Mouse (Mus musculus): ENCODE results near the gene Rec114. TPM values are rescaled to one million over a fixed set of nuclear protein-coding genes. Genes with fewer than 3 reads are reported as not detected.

The Rec114 gene
- total and polyA plus RNA-seq, 2 experiments = 1.7 TPM

DNA sequence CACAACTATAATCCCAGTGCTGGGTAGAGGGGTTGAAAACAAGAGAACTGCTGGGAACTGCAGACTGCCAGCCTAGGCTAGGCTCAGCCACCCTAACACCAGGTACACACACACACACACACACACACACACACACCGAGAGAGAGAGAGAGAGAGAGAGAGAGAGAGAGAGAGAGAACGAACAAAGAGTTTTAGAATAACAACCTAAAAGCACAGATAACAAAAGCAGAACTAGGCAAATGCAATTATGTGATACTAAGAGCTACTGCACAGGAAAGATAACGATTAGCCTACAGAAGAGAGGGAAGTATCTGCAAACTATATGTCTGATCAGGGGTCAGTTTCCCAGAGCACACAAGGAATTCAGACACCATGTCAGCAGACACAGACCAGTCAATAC, 24.8 kb downstream of the Rec114 start:
- Histone ChIP-seq H3K79me2 (ENCODE audit: control insufficient read depth, insufficient read depth, low read length) (no peaks in the 10 kb centered on the region), H3K4me3 (ENCODE audit: insufficient read depth, low read depth, low read length) (no peak overlapping the region), H3K4me1 (ENCODE audit: control insufficient read depth, insufficient read depth, low read length) (peaks cover 13% of the 10 kb centered on the region), H3K27ac (replicated peaks; ENCODE audit: insufficient read depth, low read depth, low read length) (no peak overlapping the region), H3K36me3 (ENCODE audit: control insufficient read depth, insufficient read depth, low read length) (no peaks in the 10 kb centered on the region), H3K9ac (ENCODE audit: low read depth, low read length) (no peak overlapping the region), H3K27me3 (ENCODE audit: control insufficient read depth, insufficient read depth, low read length) (no peaks in the 10 kb centered on the region)
- no peak for DNase-seq (ENCODE audit: extremely low read depth, low read depth, low spot score)
- no peak for TF ChIP-seq POLR2A (IDR thresholded peaks at IDR 0.05; ENCODE audit: extremely low read depth, insufficient read depth, low read length)
- no peak for TF ChIP-seq CTCF (IDR thresholded peaks at IDR 0.05; ENCODE audit: low read depth, low read length)
- WGBS = 64% methylated on average over 3 of the region's 3 CpGs

DNA sequence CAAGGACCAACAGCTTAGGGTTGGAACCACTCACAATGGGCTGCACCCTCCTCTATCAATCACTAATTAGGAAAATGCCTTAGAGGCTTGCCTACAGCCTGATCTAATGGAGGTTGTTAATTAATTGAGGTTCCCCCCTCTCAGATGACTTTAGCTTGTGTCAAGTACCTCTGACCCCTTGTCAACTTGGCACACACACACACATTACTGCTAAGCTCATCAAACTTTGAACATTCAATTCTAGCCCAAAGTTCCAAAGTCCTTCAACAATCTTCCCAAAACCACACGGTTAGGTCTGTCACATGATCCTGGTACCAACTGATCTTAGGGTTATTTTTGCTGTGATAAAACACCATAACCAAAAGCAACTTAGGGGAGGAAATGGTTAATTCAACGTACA, 26.9 kb downstream of the Rec114 start:
- 5% methylated on average over 2 of the region's 2 CpGs for WGBS
- peak; percentile 98 for DNase-seq (ENCODE audit: extremely low read depth, low read depth, low spot score)
- H3K36me3 ChIP-seq (ENCODE audit: control insufficient read depth, insufficient read depth, low read length) = no peaks in the 10 kb centered on the region
- H3K9ac ChIP-seq (ENCODE audit: low read depth, low read length) = no peak overlapping the region
- H3K27me3 ChIP-seq (ENCODE audit: control insufficient read depth, insufficient read depth, low read length) = no peaks in the 10 kb centered on the region
- H3K4me1 ChIP-seq (ENCODE audit: control insufficient read depth, insufficient read depth, low read length) = peaks cover 13% of the 10 kb centered on the region
- no peaks in the 10 kb centered on the region for H3K79me2 ChIP-seq (ENCODE audit: control insufficient read depth, insufficient read depth, low read length)
- TF ChIP-seq CTCF (IDR thresholded peaks at IDR 0.05; ENCODE audit: low read depth, low read length) (no peak), POLR2A (IDR thresholded peaks at IDR 0.05; ENCODE audit: extremely low read depth, insufficient read depth, low read length) (no peak)
- peak overlapping the region; percentile 24 for H3K27ac ChIP-seq (replicated peaks; ENCODE audit: insufficient read depth, low read depth, low read length)
- no peak overlapping the region for H3K4me3 ChIP-seq (ENCODE audit: insufficient read depth, low read depth, low read length)

DNA sequence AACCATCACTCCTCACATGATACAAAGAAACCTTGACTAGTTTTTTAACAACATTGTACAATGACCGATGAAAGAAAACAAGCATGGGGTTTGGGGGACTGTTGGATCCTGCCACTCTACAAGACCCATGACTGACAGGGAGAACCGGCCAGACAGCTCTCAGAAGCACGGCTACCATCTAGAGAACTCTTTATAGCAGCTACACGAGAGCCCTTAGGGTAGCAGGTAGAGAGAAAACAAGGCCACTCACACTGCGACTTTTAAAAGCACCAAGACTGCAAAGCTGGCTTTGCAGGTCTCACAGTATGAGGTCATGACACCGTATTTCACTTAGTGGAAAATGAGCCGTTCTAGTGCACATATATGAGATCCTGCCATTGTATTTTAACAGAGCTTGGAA, 33.1 kb downstream of the Rec114 start:
- no peak overlapping the region for H3K4me3 ChIP-seq (ENCODE audit: insufficient read depth, low read depth, low read length)
- H3K79me2 ChIP-seq (ENCODE audit: control insufficient read depth, insufficient read depth, low read length) = no peaks in the 10 kb centered on the region
- no peak for DNase-seq (ENCODE audit: extremely low read depth, low read depth, low spot score)
- TF ChIP-seq CTCF (IDR thresholded peaks at IDR 0.05; ENCODE audit: low read depth, low read length) = no peak
- no peak for TF ChIP-seq POLR2A (IDR thresholded peaks at IDR 0.05; ENCODE audit: extremely low read depth, insufficient read depth, low read length)
- WGBS = 81% methylated on average over 7 of the region's 7 CpGs
- no peak overlapping the region for H3K27ac ChIP-seq (replicated peaks; ENCODE audit: insufficient read depth, low read depth, low read length)
- no peak overlapping the region for H3K9ac ChIP-seq (ENCODE audit: low read depth, low read length)
- no peaks in the 10 kb centered on the region for H3K27me3 ChIP-seq (ENCODE audit: control insufficient read depth, insufficient read depth, low read length)
- H3K4me1 ChIP-seq (ENCODE audit: control insufficient read depth, insufficient read depth, low read length) = no peaks in the 10 kb centered on the region
- H3K36me3 ChIP-seq (ENCODE audit: control insufficient read depth, insufficient read depth, low read length) = no peaks in the 10 kb centered on the region

- H3K4me1 ChIP-seq (ENCODE audit: control insufficient read depth, insufficient read depth, low read length) = no peaks in the 10 kb centered on the region
- peak; percentile 87 for TF ChIP-seq CTCF (IDR thresholded peaks at IDR 0.05; ENCODE audit: low read depth, low read length)
- no peak for TF ChIP-seq POLR2A (IDR thresholded peaks at IDR 0.05; ENCODE audit: extremely low read depth, insufficient read depth, low read length)
- H3K4me3 ChIP-seq (ENCODE audit: insufficient read depth, low read depth, low read length) = no peak overlapping the region
- no peaks in the 10 kb centered on the region for H3K36me3 ChIP-seq (ENCODE audit: control insufficient read depth, insufficient read depth, low read length)
- peak; percentile 59 for DNase-seq (ENCODE audit: extremely low read depth, low read depth, low spot score)
- H3K79me2 ChIP-seq (ENCODE audit: control insufficient read depth, insufficient read depth, low read length) = no peaks in the 10 kb centered on the region
- no peaks in the 10 kb centered on the region for H3K27me3 ChIP-seq (ENCODE audit: control insufficient read depth, insufficient read depth, low read length)
- no peak overlapping the region for H3K27ac ChIP-seq (replicated peaks; ENCODE audit: insufficient read depth, low read depth, low read length)
- 6% methylated on average over 2 of the region's 2 CpGs for WGBS
- no peak overlapping the region for H3K9ac ChIP-seq (ENCODE audit: low read depth, low read length)
These were observed 33.8 kb downstream of the Rec114 start for GRCm38 (mm10) chr9:58709939-58710338.

DNA sequence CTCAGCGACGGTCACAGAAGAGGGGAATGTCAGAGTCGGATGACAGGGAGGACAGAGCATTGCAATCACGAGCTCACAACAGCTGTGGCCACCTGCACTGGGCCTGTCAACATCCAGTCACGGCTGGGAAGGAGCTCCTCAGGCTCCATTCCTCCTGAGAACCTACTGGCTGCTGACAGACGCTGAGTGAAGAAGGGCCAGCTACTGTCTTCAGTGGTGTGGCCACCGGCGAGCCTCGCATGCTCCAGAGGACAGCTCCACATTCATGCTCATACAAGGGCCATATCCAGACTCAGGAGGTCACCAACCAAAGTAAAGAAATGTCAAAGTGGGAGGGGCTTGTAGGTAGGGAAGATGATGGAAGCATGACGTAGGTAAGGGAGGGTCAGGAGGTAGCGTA, 36.0 kb downstream of the Rec114 start:
- DNase-seq (ENCODE audit: extremely low read depth, low read depth, low spot score) = no peak
- Histone ChIP-seq H3K36me3 (ENCODE audit: control insufficient read depth, insufficient read depth, low read length) (no peaks in the 10 kb centered on the region), H3K9ac (ENCODE audit: low read depth, low read length) (no peak overlapping the region), H3K79me2 (ENCODE audit: control insufficient read depth, insufficient read depth, low read length) (no peaks in the 10 kb centered on the region), H3K4me3 (ENCODE audit: insufficient read depth, low read depth, low read length) (no peak overlapping the region), H3K27me3 (ENCODE audit: control insufficient read depth, insufficient read depth, low read length) (no peaks in the 10 kb centered on the region), H3K4me1 (ENCODE audit: control insufficient read depth, insufficient read depth, low read length) (no peaks in the 10 kb centered on the region), H3K27ac (replicated peaks; ENCODE audit: insufficient read depth, low read depth, low read length) (no peak overlapping the region)
- TF ChIP-seq CTCF (IDR thresholded peaks at IDR 0.05; ENCODE audit: low read depth, low read length) = no peak
- TF ChIP-seq POLR2A (IDR thresholded peaks at IDR 0.05; ENCODE audit: extremely low read depth, insufficient read depth, low read length) = no peak
- 91% methylated on average over 11 of the region's 11 CpGs for WGBS

- no peaks in the 10 kb centered on the region for H3K36me3 ChIP-seq (ENCODE audit: control insufficient read depth, insufficient read depth, low read length)
- no peak overlapping the region for H3K27ac ChIP-seq (replicated peaks; ENCODE audit: insufficient read depth, low read depth, low read length)
- WGBS = 82% methylated on average over 7 of the region's 7 CpGs
- no peaks in the 10 kb centered on the region for H3K27me3 ChIP-seq (ENCODE audit: control insufficient read depth, insufficient read depth, low read length)
- no peak overlapping the region for H3K4me3 ChIP-seq (ENCODE audit: insufficient read depth, low read depth, low read length)
- no peaks in the 10 kb centered on the region for H3K4me1 ChIP-seq (ENCODE audit: control insufficient read depth, insufficient read depth, low read length)
- TF ChIP-seq CTCF (IDR thresholded peaks at IDR 0.05; ENCODE audit: low read depth, low read length) = no peak
- no peak for TF ChIP-seq POLR2A (IDR thresholded peaks at IDR 0.05; ENCODE audit: extremely low read depth, insufficient read depth, low read length)
- DNase-seq (ENCODE audit: extremely low read depth, low read depth, low spot score) = no peak
- no peaks in the 10 kb centered on the region for H3K79me2 ChIP-seq (ENCODE audit: control insufficient read depth, insufficient read depth, low read length)
- no peak overlapping the region for H3K9ac ChIP-seq (ENCODE audit: low read depth, low read length)
These were observed 37.7 kb downstream of the Rec114 start for GRCm38 (mm10) chr9:58706024-58706423.
